Mouse (Mus musculus): Measurements from ENCODE around the gene Phf20.

GRCm38 (mm10) chr2:156257922-156258761 is 61.9 kb downstream of the Phf20 start:
- TF ChIP-seq GATA1 (IDR thresholded peaks at IDR 0.05; ENCODE audit: low read length), result no peak
- TF ChIP-seq TAL1 (IDR thresholded peaks at IDR 0.05; ENCODE audit: low read length), result no peak
